Mouse (Mus musculus) spleen, embryonic (tissue): ENCODE measurements around the gene Tigar.

Experiments used
- CTCF ChIA-PET: fragments of 350-600 bp; sonication (Branson Sonifier 250); formaldehyde crosslinking; loops from one replicate; lab custom pipeline; 2022; lab: Charles Lee

The Tigar gene

DNA sequence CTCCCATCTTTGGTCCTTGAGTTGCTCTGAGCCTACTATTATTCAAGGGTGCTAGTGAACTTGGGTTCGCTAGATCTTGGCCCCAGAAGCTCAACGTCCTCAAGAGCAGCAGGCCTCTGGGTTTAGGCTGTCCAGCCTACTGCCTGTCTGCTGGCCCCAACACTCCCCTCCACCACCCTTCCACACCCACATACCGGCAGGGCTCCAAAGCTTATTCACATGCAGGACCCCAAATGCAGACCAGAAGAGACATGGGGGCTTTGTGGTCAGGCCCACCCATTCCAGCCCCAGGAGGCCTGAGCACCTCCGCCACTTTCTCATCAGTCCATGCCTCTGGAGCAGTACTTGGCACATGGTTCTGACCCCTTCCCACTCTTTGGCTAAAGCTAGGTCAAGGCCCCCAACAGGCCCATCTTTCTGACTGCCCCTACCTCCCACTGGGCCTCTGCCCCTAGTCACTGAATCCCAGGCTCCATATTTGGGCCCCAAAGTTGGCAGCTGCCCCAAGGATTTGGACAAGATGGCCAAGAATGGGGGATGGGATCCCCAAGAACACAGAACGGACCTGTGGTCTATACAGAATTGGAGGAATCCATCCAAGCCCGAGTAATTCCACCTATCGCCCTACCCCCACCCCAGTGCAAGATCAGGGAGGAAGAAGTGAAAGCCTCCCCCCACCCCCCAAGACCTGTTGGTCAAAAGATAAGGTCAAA, 34.4 kb upstream of the Tigar start:
- CTCF ChIA-PET: interaction anchor here (0.5 to 1.1 kb wide), 3 partner anchors 191 to 418 kb away, joined by 4 read pairs; no protein-coding TSS in a partner anchor

DNA sequence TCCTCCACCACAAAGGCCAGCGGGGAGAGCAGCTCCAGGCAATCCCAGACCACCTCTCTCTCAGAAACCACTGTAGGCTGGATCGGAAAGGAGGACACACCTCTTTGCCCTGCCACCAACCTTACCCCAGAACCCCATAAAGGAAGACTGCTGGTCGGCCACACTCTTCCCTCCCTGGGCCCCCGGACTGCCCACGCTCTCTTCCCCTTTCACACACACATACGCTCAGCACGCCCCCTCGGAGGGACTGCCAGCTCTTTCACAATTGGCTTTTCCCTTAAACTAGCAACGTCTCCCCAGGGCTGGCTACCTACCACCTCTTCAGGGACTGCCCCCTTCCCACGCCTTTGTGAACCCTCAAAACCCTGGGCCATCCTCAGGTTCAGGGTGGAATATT, 33.8 kb upstream of the Tigar start:
- CTCF ChIA-PET: interaction anchor here (0.5 kb wide), 1 partner anchor 192 kb away, joined by 4 read pairs; no protein-coding TSS in a partner anchor

- CTCF ChIA-PET: interaction anchor here (0.6 to 0.7 kb wide), 3 partner anchors 104 to 222 kb away, joined by 3 to 6 read pairs (median 3); no protein-coding TSS in a partner anchor
These were observed 33.1 kb upstream of the Tigar start for GRCm38 (mm10) chr6:127142154-127143123.

DNA sequence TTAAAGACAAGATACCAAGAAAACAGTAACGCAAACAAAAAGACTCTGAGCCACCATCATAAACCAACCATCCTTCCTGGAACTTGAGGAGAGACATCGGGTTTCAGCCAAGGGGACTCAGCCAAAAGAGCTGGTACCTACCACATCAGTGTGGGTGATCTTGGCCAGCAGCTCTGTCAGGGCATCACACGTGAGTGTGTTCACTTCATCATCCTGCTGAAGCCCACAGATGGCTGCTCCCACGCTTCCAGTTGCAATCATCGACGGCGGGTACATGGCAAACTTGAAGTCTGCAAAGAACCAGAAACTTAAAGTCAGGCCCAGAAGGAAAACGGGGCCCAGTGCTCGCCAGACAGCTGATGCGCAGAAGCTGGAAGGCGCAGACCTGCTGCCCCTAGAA, 29.6 kb upstream of the Tigar start:
- CTCF ChIA-PET: interaction anchor here (0.7 kb wide), 1 partner anchor 418 kb away, joined by 3 read pairs; no protein-coding TSS in a partner anchor

GRCm38 (mm10) chr6:127133433-127134245, 24.3 kb upstream of the Tigar start:
- CTCF ChIA-PET: no interaction called here

DNA sequence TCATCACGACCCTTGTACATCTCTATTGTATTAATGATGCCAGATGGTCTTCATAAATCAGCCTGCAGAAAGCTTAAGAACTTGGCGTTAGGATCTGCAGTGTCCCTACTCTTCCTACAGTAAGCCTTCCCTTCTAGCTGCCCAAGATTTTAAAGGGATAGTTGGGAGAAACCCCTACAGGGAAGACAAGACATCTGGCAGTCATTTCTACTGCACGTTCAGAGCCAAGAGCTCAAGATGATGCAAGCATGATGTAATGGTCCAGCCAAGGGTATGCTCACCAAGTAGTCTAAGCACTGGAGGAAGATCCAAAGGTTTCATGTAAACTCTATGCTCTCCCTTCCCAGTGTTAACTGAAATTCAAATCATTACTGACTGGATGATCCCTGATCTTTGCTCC, 23.4 kb upstream of the Tigar start:
- CTCF ChIA-PET: no interaction called here

DNA sequence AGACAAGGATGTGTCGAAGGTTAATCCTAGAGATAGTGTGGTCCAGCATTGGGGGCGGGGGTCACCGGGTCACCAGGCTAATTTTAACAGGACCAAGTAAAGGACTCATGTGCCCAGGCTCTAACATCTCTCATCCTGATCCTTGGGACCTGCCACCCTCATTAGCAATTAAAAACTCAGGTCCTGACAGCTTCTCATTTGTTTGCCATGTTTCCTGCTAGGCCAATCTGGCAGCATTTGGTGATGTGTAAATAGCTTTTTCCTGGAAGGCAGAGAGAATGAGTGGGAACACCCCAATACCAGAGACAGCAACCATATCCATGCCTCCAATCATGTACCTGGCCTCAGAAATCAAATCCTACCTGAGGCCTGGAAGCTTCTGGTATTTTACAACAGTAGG, 22.6 kb upstream of the Tigar start:
- CTCF ChIA-PET: no interaction called here

DNA sequence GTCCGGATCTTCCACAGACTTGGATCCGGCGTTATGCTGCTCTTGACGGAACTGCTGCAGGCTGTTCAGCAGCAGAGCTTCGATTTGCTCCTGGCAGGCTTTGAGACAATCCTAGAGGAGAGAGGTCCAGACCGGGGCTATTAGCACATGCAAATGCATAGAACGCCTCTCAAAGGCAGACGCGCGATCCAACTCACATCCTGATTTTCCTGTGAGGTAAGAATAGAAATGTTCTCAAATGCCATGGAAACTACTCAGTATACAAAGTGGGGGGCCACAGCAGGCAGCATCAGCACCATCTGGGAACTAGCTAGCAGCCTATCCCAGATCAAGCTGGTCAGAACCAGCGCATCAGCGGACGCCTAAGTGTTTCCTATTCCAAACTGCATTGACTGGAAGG, 21.0 kb upstream of the Tigar start:
- CTCF ChIA-PET: no interaction called here

- CTCF ChIA-PET: no interaction called here
These were observed 20.3 kb upstream of the Tigar start for GRCm38 (mm10) chr6:127129659-127130058.

DNA sequence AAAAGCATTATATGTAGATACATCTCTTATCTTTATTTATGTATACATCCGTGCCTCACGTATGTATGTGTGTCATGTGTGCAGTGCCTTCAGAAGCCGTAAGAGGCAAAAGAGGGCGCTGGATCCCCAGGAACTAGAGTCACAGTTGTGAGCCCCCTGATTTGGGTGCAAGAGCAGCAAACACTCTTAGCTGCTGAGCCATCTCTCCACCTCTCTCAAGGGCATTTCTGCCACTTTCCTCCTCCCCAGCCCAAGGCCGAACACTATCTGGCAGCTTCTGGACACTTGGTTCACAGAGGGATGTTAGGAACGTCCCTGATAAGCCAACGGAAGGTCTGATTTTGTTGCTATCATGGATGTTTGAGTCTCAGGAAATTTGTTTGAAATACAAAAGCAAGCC, 14.1 kb upstream of the Tigar start:
- CTCF ChIA-PET: no interaction called here

- CTCF ChIA-PET: no interaction called here
These were observed 13.6 kb upstream of the Tigar start for GRCm38 (mm10) chr6:127122996-127123395.

GRCm38 (mm10) chr6:127122221-127122806, 13.0 kb upstream of the Tigar start:
- CTCF ChIA-PET: interaction anchor here (0.6 kb wide), 1 partner anchor 1354 kb away, joined by 3 read pairs; no protein-coding TSS in a partner anchor

- CTCF ChIA-PET: no interaction called here
These were observed 5.5 kb upstream of the Tigar start for GRCm38 (mm10) chr6:127114753-127115456.

GRCm38 (mm10) chr6:127108368-127109060, 843 bp downstream of the Tigar start:
- CTCF ChIA-PET: no interaction called here

DNA sequence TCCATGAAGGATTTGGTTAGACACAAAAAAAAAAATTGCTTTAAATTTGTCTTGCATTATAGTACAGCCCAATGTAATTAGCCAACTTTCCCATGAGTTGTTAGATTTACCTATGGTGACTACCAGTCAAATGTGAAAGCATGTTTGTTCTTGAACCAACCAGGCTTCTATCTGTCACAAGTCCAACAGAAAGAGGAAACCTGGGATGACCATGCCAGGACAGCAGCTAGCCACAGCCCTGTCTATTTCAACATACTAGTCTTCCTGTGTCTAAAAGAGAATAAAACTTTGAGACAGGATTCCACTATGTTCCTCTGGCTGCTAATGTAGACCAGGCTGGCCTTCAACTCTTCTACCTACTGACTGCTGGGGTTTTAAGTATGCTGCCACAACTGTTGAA, 1.9 kb downstream of the Tigar start:
- CTCF ChIA-PET: no interaction called here

- CTCF ChIA-PET: no interaction called here
These were observed 2.6 kb downstream of the Tigar start for GRCm38 (mm10) chr6:127106726-127107125.

DNA sequence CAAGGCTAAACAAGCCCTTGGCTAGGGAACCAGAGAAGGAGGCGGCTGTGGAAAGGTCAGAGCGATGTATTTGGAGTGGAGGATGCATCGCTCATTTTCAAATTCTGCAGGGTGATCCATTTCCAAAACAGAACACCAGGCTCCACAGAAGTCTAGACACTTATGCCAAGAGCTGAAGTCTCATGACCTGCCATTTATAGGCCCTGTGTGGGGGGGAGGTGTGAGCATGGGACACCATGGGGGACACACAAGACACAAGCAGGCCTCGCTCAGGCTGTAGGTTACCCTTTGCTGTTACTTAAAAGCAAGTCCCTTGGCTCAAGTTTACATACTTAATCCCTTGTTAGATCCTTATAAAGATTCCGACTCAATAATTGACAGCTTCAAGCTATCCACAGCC, 3.2 kb downstream of the Tigar start:
- CTCF ChIA-PET: interaction anchor here (0.7 kb wide), 1 partner anchor 213 kb away, joined by 8 read pairs; no protein-coding TSS in a partner anchor

DNA sequence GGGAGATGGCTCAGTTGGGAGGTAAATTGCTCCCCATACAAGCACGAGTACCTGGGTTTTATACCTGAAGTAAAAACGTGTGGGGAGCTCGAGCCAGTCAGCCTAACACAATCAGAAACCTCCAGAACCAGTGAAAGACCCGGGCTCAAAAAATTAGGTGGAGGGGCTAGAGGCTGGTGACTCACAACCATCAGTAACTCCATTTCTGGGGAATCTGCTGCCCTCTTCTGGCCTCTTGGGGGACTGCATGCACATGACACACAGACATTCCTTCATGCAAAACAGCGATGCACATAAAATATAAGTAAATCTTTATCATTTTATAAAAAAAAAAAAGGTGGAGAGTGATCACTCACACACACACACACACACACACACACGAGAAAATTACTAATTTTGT, 4.2 kb downstream of the Tigar start:
- CTCF ChIA-PET: no interaction called here

DNA sequence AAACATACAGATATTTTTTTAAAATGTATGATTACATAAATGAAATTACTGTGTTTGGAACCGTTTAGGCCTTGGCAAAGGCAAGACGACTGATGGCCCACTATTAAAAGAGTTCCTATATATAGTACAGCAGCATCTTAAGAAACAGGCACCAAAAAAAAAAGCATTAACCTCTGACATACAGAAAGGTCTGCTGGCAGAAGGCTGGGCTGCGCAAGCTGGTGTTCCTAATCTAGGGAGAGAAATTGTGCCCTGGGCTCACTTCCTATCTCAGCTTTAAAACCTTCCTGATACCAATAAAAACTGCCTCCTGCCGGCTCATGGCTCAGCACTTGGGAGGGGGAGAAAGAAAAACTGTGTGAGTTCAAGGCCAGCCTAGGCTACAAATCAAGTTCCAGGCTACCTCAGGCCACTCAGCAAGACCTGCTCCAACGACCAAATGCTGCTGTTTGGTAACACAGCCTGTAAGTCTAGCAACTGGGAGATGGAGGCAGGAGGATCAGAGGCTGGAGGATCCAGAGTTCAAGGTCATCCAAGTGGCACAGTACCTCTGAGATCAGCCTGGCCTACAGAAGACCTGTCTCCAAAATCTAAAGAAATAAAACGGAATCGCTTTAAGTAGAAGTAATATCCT, 4.8 kb downstream of the Tigar start:
- CTCF ChIA-PET: no interaction called here
